Mouse (Mus musculus): ENCODE results near the gene Hoxd13.

Gene Hoxd13

GRCm38 (mm10) chr2:74708676-74709075 is 40.6 kb downstream of the Hoxd13 start:
- no peak for DNase-seq (ENCODE audit: low read depth)

- DNase-seq (ENCODE audit: low read depth): no peak
Observed at GRCm38 (mm10) chr2:74709465-74710419, 41.6 kb downstream of the Hoxd13 start.

DNA sequence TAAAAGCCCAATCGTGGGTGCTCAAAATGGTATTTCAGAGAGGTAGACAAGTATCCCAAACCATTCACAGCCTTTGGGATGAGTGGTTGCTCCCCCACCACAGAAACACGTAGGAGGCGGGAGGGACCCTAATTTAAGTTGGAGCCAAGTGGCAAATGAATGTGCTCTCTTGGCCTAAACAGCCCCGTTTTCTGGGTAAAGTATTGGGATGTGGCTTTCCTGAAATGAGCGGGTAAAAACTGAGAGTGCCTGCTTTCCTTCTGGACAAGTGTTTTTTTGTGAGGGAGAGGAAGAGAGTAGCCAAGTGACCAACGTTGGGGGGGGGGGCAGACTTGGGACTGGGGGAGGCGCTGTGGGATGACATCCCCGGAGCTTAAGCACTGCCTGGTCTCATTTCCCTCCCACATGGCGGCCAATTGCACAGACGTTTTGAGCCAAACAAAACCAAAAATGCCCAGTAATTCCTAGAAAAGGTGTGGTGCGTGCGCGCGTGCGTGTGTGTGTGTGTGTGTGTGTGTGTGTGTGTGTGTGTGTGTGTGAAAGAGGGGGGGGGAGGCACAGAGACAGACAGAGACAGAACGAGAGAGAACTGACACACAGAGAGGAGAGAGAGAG is 42.9 kb downstream of the Hoxd13 start:
- no peak for DNase-seq (ENCODE audit: low read depth)

GRCm38 (mm10) chr2:74711721-74712621 is 43.9 kb downstream of the Hoxd13 start, which contains the start of the genes Hoxd3 and Hoxd4:
TSS of gene Hoxd3 (plus strand) at chr2:74711927.
TSS of gene Hoxd4 (plus strand) at chr2:74711929.
- DNase-seq (ENCODE audit: low read depth): no peak

DNA sequence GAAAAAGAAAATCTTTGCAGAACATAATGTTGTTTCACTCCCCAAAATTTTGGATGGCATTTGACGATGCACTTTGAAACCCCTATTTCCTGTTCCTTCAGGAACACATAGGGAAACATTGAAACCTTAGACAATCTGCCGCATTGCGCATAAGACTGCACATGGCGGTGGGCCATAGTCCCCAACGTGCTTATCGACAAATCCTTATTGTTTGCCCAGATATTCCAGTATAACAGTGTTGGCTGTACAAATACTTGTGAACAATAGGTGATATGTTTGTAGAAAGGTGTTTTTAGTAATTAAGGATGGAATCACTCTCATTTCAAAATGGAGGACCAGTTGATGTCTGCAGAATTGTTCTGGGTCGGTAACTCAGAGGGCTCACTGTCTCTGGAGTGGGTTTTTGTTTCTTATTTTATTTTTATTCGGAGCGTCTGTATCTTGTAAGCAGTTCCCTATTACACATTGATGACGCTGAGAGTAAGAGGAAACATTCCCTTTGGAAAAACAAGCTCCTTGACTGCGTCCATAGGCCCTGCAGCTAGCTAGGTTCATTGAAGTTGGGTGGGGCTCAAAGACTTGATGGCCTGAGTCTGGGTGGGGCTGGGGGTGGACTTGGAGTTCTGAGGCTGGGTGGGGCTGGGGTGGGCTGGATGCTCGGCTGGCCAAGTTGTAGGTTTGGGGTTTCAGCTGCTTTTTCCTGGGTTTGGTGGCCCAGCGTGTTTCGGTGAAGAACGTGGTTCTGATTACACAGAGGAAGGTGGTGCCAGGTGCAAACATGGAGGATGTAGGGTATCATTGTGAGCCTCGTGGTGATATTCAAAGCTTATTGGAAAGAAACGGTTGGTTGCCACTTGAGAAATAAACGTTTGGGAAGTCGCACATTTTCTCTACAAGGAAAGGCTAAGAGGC is 45.4 kb downstream of the Hoxd13 start:
- no peak for DNase-seq (ENCODE audit: low read depth)

DNA sequence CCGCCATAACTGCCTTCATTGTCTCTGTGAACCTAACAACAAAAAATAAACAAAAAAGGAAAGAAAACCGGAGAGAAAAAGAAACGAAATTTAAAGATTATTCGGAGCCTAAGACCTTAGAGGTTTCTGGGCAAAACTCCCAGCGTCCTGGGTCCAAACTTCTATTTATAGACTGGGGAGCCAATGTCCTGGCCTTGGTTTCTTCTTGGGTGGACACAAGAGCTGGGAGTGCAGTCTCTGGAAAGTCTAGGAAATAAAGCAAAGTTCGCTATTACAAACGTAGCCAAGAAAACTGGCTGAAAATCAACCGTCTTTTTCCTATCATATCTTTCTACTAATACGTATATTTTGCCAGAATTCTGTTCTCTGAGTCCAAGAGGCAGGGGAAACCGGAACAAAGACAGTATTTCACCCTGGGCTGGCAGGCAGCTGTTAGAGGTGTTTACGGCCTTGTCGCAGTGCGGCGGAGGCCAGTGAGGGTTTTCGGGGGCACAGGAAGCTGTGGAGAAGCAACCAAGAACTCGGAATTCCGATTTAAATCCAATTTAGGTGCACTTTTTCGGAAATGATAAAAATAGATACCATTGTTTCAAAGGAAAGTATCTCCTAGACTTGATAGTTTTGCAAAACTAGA is 46.2 kb downstream of the Hoxd13 start:
- no peak for DNase-seq (ENCODE audit: low read depth)

DNA sequence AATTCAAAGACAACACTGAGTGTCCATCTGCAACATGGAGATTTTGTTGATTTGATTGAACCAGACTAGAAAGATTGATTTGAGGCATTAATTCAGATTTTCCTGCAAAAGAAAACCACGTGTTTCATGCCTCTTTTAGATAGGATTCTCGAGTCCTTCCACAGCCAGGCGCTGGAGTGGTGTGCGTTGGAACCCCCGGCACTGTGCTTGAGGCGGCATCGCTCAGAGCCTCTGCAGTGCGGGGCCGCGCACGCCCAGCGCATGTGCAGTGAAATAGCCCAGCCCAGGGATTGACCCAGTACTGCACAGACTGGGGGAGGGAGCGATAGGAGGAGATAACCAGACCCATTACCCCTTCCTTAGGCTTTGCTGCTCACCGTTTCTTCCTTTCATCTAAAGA is 46.8 kb downstream of the Hoxd13 start:
- no peak for DNase-seq (ENCODE audit: low read depth)

DNA sequence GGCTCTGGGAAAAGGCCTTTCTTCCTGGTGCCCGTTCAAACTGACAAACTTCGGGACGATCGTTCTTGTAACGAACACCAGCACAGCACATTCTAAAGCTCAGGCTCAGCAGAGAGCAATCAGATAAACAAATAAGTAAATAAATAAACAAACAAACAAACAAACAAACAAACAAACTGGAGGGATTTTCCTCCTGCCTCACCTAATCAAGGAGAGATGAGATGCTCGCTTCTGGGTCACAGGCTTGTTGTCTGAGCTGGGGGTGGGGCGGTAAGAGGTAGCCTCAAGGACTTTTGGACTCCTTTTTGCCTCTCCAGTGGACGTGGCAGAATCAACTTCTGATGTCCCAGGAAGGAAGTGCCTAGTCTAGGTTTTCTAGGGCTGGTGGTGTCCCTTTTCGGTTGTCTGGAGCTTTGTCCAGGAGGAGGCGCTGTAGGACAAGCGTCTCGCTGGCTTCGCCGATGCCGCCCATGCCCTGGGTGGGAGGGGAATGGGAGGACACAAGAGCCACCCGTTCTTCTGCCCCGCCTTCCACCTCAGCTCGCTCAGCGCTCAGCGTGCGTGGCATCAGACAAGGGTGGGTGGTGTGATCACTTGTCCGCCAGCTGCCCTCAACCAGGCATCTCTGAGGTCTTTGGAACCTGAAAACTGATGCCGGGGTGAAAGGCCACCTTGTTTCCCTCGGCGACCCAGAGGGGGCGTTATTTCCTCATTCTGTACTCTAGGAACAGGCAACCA is 47.6 kb downstream of the Hoxd13 start:
- DNase-seq (ENCODE audit: low read depth): peak; percentile 79

GRCm38 (mm10) chr2:74720384-74720783 is 52.3 kb downstream of the Hoxd13 start:
- DNase-seq (ENCODE audit: low read depth): no peak

DNA sequence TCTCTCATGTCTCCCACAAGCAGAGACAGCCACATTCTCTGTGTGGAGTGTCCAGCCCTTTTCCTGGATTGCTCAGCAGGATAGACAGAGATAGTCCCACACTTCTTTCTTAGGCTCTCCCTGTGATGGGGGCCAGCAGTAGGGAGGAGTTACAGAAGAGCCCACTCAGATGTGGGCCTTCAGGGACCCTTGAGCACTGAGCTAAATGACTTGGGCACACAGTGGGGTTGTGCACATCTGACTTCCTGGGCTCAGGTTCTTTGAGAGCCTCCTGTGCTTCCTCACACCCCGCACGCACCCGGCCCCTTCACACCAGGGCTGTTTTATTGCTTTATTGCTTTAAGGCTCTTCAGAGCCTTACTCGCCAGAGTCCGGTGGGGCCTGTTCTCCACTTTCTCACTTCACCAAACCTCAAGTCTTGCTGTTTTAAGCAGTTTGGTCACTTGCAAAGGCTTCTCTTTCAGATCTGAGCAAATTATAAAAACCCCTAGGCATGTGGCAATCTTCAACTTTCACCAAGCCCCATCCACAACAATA is 52.9 kb downstream of the Hoxd13 start:
- DNase-seq (ENCODE audit: low read depth): no peak

Measured in c-Kit-positive CD71-negative TER-119-negative erythroid progenitor cells, embryonic 14.5 days (primary cell).